Mouse (Mus musculus) kidney, embryonic 16.5 days (tissue): ENCODE data around the gene Ethe1. TPM values are rescaled to one million over a fixed set of nuclear protein-coding genes. Genes with fewer than 3 reads are reported as not detected.

Source experiments
- ATAC-seq: fragments of 200-750 bp; cut with Nextera tagmentation; 2 replicates; pipeline ENCODE4 v1.8.0; 2017; ENCODE audit warnings: moderate TSS enrichment; ENCODE audit not compliant: low FRiP score, low TSS enrichment
- H3K27ac ChIP-seq: fragments of 300-500 bp; sonication (generic); 2 replicates; pipeline ENCODE4 v1.5.1; 2014; ENCODE audit warnings: low read length
- H3K27me3 ChIP-seq: fragments of 300-500 bp; sonication (generic); 2 replicates; pipeline ENCODE4 v1.6.1; 2014; ENCODE audit warnings: low read length, control low read depth, mixed read lengths; ENCODE audit not compliant: insufficient read depth
- H3K36me3 ChIP-seq: fragments of 300-500 bp; sonication (generic); 2 replicates; pipeline ENCODE4 v1.6.1; 2014; ENCODE audit warnings: low read length, control low read depth, mixed read lengths; ENCODE audit not compliant: insufficient read depth
- H3K4me1 ChIP-seq: fragments of 300-500 bp; sonication (generic); 2 replicates; pipeline ENCODE4 v1.6.1; 2014; ENCODE audit warnings: low read length, control low read depth, mixed read lengths; ENCODE audit not compliant: insufficient read depth
- H3K4me2 ChIP-seq: fragments of 300-500 bp; sonication (generic); replicated peaks from 2 replicates; pipeline ENCODE4 v1.6.1; 2014; ENCODE audit warnings: low read depth, low read length
- H3K4me3 ChIP-seq: fragments of 300-500 bp; sonication (generic); 2 replicates; pipeline ENCODE4 v1.5.1; 2014; ENCODE audit warnings: mild to moderate bottlenecking, low read length
- H3K9ac ChIP-seq: fragments of 300-500 bp; sonication (generic); replicated peaks from 2 replicates; pipeline ENCODE4 v1.6.1; 2014; ENCODE audit warnings: low read length
- H3K9me3 ChIP-seq: fragments of 300-500 bp; sonication (generic); 2 replicates; pipeline ENCODE4 v1.6.1; 2016; ENCODE audit warnings: low read length, control low read depth
- WGBS: fragments of 180-500 bp; shearing (Covaris S2); extraction: QIAGEN DNeasy Blood & Tissue Kit; methylation state at CpG from one replicate; pipeline ENCODE4 v1.1.7; 2014; 5-methylcytosine and 5-hydroxymethylcytosine counted together
- polyA plus RNA-seq: library from polyadenylated mRNA; unstranded; fragments of >200 nt; fragmentation: Nextera tagmentation; extraction: Ambion mirVana; gene quantifications from 2 replicates; pipeline ENCODE4 v1.2.1, GENCODE M21; 2015

Gene Ethe1
- polyA plus RNA-seq, 1 experiment from 2014 or later, result 55.2 TPM

DNA sequence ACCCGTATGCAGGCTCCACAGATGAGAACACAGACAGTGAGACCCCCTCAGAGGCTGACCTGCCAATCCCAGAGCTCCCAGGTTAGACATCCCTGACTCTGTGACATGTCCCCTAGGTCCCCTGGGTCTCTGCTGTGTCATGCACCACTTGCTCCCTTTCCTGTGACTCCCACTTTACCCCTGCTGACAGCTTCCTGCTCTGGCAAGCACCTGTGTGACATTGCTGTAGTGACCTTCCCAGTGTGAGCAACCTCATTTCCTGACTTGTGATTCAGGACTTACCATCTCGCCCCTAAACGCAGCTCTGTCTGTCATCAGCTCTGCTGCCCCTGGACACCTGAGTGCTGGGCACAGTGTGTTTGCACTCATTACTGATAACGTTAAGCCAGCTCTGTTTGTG, 16.3 kb upstream of the Ethe1 start:
- ATAC-seq, result no peak
- H3K4me2 ChIP-seq, result no peak overlapping the region
- peaks cover 55% of the 10 kb centered on the region for H3K36me3 ChIP-seq
- no peak overlapping the region for H3K27ac ChIP-seq
- H3K4me3 ChIP-seq, result no peak overlapping the region
- 73% methylated on average over 4 of the region's 4 CpGs for WGBS
- H3K9me3 ChIP-seq, result no peaks in the 10 kb centered on the region
- H3K27me3 ChIP-seq, result no peaks in the 10 kb centered on the region
- H3K9ac ChIP-seq, result no peak overlapping the region
- no peaks in the 10 kb centered on the region for H3K4me1 ChIP-seq

DNA sequence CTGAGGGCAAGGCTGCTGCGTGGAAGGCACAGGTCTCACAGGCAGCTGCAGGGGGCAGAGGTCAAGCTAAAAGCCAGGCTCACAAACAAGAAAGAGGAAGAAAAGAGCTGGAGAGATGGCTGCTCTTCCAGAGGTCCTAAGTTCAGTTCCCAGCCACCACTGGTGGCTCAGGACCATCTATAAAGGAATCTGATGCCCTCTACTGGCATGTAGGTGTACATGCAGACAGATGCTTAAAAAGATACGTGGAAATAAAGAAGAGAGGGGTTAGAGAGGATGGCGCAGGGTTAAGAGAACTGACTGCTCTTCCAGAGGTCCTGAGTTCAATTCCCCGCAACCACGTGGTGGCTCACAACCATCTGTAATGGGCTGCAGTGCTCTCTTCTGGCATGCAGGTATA, 14.9 kb upstream of the Ethe1 start:
- ATAC-seq, result no peak
- no peaks in the 10 kb centered on the region for H3K4me1 ChIP-seq
- no peaks in the 10 kb centered on the region for H3K27me3 ChIP-seq
- peaks cover 41% of the 10 kb centered on the region for H3K36me3 ChIP-seq
- no peak overlapping the region for H3K9ac ChIP-seq
- no peaks in the 10 kb centered on the region for H3K9me3 ChIP-seq
- WGBS, result 60% methylated on average over 5 of the region's 5 CpGs
- H3K27ac ChIP-seq, result no peak overlapping the region
- H3K4me2 ChIP-seq, result no peak overlapping the region
- no peak overlapping the region for H3K4me3 ChIP-seq

DNA sequence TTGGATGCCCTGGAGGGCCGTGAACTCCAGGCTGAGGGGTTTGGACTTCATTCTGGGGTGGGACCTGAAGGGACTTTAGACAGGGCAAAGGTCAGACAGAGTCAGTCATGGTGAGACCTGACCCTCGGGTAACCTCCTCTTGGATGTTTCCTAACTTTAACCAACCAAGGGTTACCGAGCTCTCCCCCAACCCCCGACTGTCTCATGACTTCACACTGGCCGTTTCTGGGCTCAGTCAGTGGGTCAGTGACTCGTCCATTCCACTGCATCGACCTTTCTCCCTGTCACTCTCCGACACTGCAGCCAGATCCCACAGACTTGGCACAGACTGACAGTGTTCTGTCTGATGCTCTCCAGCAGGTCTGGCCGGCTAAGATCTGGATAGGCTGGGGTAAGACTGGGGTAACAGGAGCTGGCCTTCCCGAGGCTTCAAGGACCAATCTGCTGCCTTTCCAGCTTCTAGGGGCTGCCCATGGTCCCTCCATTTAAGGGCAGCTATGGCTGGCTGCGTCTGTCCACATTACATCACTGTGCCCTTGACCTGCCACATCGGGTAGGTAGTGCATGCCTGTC, 13.0 kb upstream of the Ethe1 start:
- no peaks in the 10 kb centered on the region for H3K27me3 ChIP-seq

DNA sequence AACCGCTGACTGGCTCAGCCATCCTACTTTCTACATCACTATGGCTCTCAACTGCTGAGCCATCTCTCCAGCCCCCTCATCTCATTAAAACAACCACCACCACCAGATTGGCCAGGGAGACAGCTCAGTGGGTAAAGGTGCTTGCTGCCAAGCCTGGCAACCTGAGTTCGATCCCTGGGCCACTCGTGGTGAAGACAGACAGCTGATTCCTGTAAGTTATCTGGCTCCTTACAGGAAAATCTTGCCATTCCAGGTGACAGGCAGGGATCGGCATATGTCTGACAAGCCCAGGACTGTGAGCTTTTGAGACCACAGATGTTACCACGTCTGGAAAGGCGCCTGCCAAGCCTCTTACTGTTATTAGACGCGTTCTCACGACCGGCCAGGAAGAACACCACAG, 9.5 kb upstream of the Ethe1 start:
- no peaks in the 10 kb centered on the region for H3K9me3 ChIP-seq
- ATAC-seq, result no peak
- H3K4me1 ChIP-seq, result no peaks in the 10 kb centered on the region
- no peak overlapping the region for H3K4me3 ChIP-seq
- H3K27me3 ChIP-seq, result no peaks in the 10 kb centered on the region
- no peak overlapping the region for H3K27ac ChIP-seq
- peaks cover under 1% of the 10 kb centered on the region; the same call in 1 of the 2 replicates for H3K36me3 ChIP-seq
- H3K9ac ChIP-seq, result no peak overlapping the region
- no peak overlapping the region for H3K4me2 ChIP-seq
- 93% methylated on average over 10 of the region's 10 CpGs for WGBS

More for the DNA sequence above, 13.0 kb upstream of the Ethe1 start:
- ATAC-seq, result peak; percentile 63; the same call in 1 of the 2 replicates
- H3K4me3 ChIP-seq, result no peak overlapping the region
- no peaks in the 10 kb centered on the region for H3K9me3 ChIP-seq
- H3K4me2 ChIP-seq, result no peak overlapping the region
- H3K36me3 ChIP-seq, result peaks cover 24% of the 10 kb centered on the region
- WGBS, result 49% methylated on average over 12 of the region's 12 CpGs
- no peak overlapping the region for H3K9ac ChIP-seq
- no peak overlapping the region for H3K27ac ChIP-seq
- H3K4me1 ChIP-seq, result no peaks in the 10 kb centered on the region

DNA sequence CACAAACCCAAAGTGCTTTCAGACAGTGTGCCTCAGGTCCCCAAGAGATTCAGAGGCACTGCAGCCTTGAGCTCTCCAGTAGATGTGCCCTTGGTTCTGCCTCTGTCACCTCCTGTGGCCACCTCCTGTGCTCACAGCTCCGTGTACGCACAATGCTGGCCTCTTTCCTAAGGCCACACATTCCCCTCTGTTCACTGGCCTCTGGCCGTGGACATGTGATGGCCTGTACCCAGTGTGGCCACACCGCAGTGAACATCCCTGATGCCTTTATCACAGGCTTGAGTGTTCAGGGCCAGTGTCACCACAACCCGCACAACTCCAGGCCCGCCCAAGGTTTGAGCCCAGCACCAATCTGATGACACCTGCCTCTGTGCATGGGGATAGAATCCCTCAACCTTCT, 2.5 kb upstream of the Ethe1 start:
- H3K27me3 ChIP-seq, result peaks cover 18% of the 10 kb centered on the region
- no peak overlapping the region for H3K9ac ChIP-seq
- no peaks in the 10 kb centered on the region for H3K36me3 ChIP-seq
- ATAC-seq, result no peak
- no peak overlapping the region for H3K4me2 ChIP-seq
- H3K9me3 ChIP-seq, result 0 out of 2 replicates have a peak, but pooled peaks cover 3% of the 10 kb centered on the region
- H3K27ac ChIP-seq, result no peak overlapping the region
- H3K4me3 ChIP-seq, result no peak overlapping the region
- 90% methylated on average over 6 of the region's 6 CpGs for WGBS
- peaks cover 3% of the 10 kb centered on the region; the same call in 1 of the 2 replicates for H3K4me1 ChIP-seq

DNA sequence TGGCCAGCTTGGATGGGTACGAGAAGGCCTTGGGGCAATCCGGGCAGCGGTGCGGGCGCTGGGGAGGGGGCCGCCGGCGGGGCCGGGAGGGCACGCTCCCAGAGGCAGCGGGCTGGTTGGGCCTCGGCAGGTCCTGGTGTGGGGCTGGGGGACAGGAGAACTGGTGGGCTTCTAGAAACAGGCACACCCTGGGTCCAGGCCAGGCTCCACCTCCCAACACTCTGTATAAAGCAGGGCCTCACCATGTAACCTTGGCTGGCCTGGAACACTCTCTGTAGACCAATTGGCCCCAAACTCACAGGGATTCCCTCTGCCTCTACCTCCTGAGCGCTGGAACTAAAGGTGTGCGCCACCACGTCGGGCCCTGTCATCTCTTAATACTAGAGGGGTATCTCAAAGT, 1.3 kb upstream of the Ethe1 start:
- no peak overlapping the region for H3K27ac ChIP-seq
- H3K4me3 ChIP-seq, result no peak overlapping the region
- WGBS, result 41% methylated on average over 14 of the region's 16 CpGs
- no peaks in the 10 kb centered on the region for H3K36me3 ChIP-seq
- peaks cover 18% of the 10 kb centered on the region for H3K27me3 ChIP-seq
- peaks cover 3% of the 10 kb centered on the region; the same call in 1 of the 2 replicates for H3K4me1 ChIP-seq
- ATAC-seq, result peak; percentile 25; the same call in 1 of the 2 replicates
- H3K4me2 ChIP-seq, result no peak overlapping the region
- no peak overlapping the region for H3K9ac ChIP-seq
- H3K9me3 ChIP-seq, result 0 out of 2 replicates have a peak, but pooled peaks cover 3% of the 10 kb centered on the region

DNA sequence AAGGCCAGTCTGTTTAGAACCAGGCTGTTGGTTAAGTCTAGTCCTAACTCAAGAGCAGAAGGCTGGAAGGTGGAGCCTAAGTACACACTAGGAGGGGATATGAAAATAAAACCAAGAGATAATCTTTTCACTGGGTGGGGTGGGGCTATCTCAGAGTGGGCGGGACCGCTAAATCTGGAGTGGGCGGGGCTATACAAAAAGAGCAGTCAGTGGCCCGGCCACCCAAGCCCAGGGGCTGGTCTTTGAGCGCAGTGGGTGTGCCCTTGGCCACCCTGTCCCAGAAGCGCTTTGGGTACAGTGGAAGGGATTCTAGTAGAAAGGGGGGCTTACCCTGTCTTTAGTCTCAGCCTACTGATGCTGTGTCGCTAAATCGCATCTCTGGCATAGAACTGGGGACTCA, 515 bp upstream of the Ethe1 start:
- Histone ChIP-seq H3K9me3 (0 out of 2 replicates have a peak, but pooled peaks cover 3% of the 10 kb centered on the region), H3K27ac (no peak overlapping the region), H3K36me3 (no peaks in the 10 kb centered on the region), H3K4me3 (peak overlapping the region; percentile 51), H3K9ac (peak overlapping the region; percentile 74), H3K4me1 (peaks cover 6% of the 10 kb centered on the region), H3K27me3 (peaks cover 18% of the 10 kb centered on the region), H3K4me2 (peak overlapping the region; percentile 63)
- peak; percentile 50 for ATAC-seq
- WGBS, result 7% methylated on average over 8 of the region's 8 CpGs

DNA sequence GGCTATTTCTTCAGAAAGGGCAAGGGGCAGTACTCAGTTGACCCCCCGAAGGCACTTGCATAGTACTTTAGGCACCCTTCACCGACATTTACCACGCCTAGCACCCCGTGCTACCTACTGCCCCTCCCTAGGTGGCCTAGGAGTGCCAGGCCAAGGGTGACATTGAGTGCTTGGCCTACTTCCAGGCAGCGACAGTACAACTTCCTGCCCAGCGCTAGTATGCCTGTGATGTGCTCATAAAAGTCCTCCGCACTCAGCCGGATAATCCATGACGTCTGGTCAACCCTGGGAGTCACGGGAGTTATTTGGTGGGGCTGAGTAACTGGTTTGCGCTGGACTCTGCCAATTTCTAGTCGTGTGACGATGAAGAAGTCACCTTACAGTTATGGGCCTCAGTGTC, 993 bp downstream of the Ethe1 start:
- 61% methylated on average over 13 of the region's 13 CpGs for WGBS
- H3K36me3 ChIP-seq, result no peaks in the 10 kb centered on the region
- 0 out of 2 replicates have a peak, but pooled peaks cover 3% of the 10 kb centered on the region for H3K9me3 ChIP-seq
- ATAC-seq, result no peak
- H3K4me3 ChIP-seq, result no peak overlapping the region
- no peak overlapping the region for H3K27ac ChIP-seq
- H3K4me2 ChIP-seq, result no peak overlapping the region
- peaks cover 18% of the 10 kb centered on the region for H3K27me3 ChIP-seq
- H3K9ac ChIP-seq, result no peak overlapping the region
- peaks cover 20% of the 10 kb centered on the region for H3K4me1 ChIP-seq

DNA sequence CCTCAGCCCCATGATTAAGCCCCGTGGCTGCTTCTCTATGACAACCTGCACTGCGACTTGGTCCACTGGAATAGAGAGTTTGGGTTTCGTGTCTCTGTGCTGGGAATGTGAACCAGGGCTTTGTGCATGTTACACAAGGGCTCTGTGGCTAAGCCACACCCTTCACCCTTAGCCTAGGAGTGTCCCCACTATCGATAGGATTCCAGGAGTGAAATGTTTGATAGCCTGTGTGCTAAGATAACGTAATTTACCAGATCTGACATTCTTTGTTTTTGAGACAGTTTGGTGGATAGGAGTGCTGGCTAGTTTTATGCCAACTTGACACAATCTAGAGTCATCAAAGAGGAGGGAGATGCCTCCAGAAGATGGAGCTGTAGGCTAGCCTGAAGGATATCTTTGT, 4.4 kb downstream of the Ethe1 start:
- Histone ChIP-seq H3K4me2 (no peak overlapping the region), H3K27me3 (peaks cover 3% of the 10 kb centered on the region; the same call in 1 of the 2 replicates), H3K9me3 (0 out of 2 replicates have a peak, but pooled peaks cover under 1% of the 10 kb centered on the region), H3K36me3 (no peaks in the 10 kb centered on the region), H3K4me3 (no peak overlapping the region), H3K27ac (peak overlapping the region; percentile 64; the same call in 1 of the 2 replicates), H3K9ac (no peak overlapping the region), H3K4me1 (peaks cover 38% of the 10 kb centered on the region)
- ATAC-seq, result no peak
- WGBS, result 61% methylated on average over 5 of the region's 5 CpGs

DNA sequence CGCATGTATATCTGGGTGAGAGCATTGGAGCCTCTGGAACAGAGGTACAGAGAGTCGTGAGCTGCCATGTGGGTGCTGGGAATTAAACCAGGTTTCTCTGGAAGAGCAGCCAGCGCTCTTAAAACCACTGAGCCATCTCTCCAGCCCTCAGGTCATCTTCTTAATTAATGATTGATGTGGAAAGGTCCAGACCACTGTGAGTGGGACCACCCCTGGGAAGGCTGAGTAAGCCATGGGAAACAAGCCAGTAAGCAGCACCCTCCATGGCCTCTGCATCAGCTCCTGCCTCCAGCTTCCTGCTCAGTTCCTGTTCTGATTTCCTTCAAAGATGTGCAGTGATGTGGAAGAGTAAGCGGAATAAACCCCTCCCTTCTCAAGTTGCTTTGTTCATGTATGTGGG, 4.8 kb downstream of the Ethe1 start:
- ATAC-seq, result peak; percentile 67
- peaks cover 38% of the 10 kb centered on the region for H3K4me1 ChIP-seq
- no peaks in the 10 kb centered on the region for H3K36me3 ChIP-seq
- no peaks in the 10 kb centered on the region for H3K9me3 ChIP-seq
- no peak overlapping the region for H3K4me2 ChIP-seq
- H3K27ac ChIP-seq, result peak overlapping the region; percentile 64
- H3K4me3 ChIP-seq, result no peak overlapping the region
- no peak overlapping the region for H3K9ac ChIP-seq
- 39% methylated on average over 4 of the region's 4 CpGs for WGBS
- H3K27me3 ChIP-seq, result no peaks in the 10 kb centered on the region
